Mouse (Mus musculus) liver (tissue): ENCODE data around the gene Rfc5.
A peak's percentile ranks its signal among the peaks of the same experiment; 100 is the strongest.
"Not testable (repeated sequence)": the region's sequence is repeated elsewhere in the genome, so short reads cannot be mapped to it uniquely, and the experiment has no call there.

Source experiments
- DNase-seq: peaks from one replicate; pipeline ENCODE4 v3.0.0-alpha.2; 2020; ENCODE audit warnings: mixed read lengths

Gene Rfc5

GRCm38 (mm10) chr5:117388877-117389276 lies at the start of gene Rfc5:
Gene Rfc5, minus strand, starts transcription at chr5:117389047.
- DNase-seq = peak; percentile 95

GRCm38 (mm10) chr5:117433501-117433900 lies 44.7 kb upstream of the Rfc5 start:
- DNase-seq = not testable (repeated sequence)

- DNase-seq = no peak
These were observed 28.6 kb upstream of the Rfc5 start for GRCm38 (mm10) chr5:117417442-117417841.

GRCm38 (mm10) chr5:117415011-117415912 lies 26.4 kb upstream of the Rfc5 start:
- DNase-seq = no peak

- no peak for DNase-seq
These were observed 25.8 kb upstream of the Rfc5 start for GRCm38 (mm10) chr5:117414611-117415010.

GRCm38 (mm10) chr5:117413507-117414501 lies 25.0 kb upstream of the Rfc5 start, which contains the start of gene Ksr2:
Gene Ksr2, plus strand, starts transcription at chr5:117414000.
- peak; percentile 24 for DNase-seq

GRCm38 (mm10) chr5:117409369-117409768 lies 20.5 kb upstream of the Rfc5 start:
- no peak for DNase-seq

GRCm38 (mm10) chr5:117408216-117408615 lies 19.4 kb upstream of the Rfc5 start:
- peak; percentile 55 for DNase-seq

GRCm38 (mm10) chr5:117404671-117405070 lies 15.8 kb upstream of the Rfc5 start:
- not testable (repeated sequence) for DNase-seq

- DNase-seq = no peak
These were observed 14.8 kb upstream of the Rfc5 start for GRCm38 (mm10) chr5:117403609-117404008.

- DNase-seq = no peak
These were observed 10.4 kb upstream of the Rfc5 start for GRCm38 (mm10) chr5:117399281-117399680.

GRCm38 (mm10) chr5:117398007-117398550 lies 9.2 kb upstream of the Rfc5 start:
- no peak for DNase-seq

- no peak for DNase-seq
These were observed 8.5 kb upstream of the Rfc5 start for GRCm38 (mm10) chr5:117397371-117397770.

GRCm38 (mm10) chr5:117396596-117397014 lies 7.8 kb upstream of the Rfc5 start:
- DNase-seq = no peak

GRCm38 (mm10) chr5:117395834-117396233 lies 7.0 kb upstream of the Rfc5 start:
- no peak for DNase-seq

- DNase-seq = no peak
These were observed 2.0 kb upstream of the Rfc5 start for GRCm38 (mm10) chr5:117390895-117391294.

GRCm38 (mm10) chr5:117388296-117388751 lies 523 bp downstream of the Rfc5 start:
- DNase-seq = peak; percentile 82

- no peak for DNase-seq
These were observed 5.6 kb downstream of the Rfc5 start for GRCm38 (mm10) chr5:117383198-117383597.

GRCm38 (mm10) chr5:117381785-117382184 lies 7.1 kb downstream of the Rfc5 start:
- DNase-seq = no peak

- no peak for DNase-seq
These were observed 8.6 kb downstream of the Rfc5 start for GRCm38 (mm10) chr5:117380199-117380598.

GRCm38 (mm10) chr5:117377731-117378130 lies 11.1 kb downstream of the Rfc5 start:
- DNase-seq = not testable (repeated sequence)

- no peak for DNase-seq
These were observed 12.5 kb downstream of the Rfc5 start for GRCm38 (mm10) chr5:117376331-117376761.
